Mouse (Mus musculus) midbrain, embryonic 15.5 days (tissue): ENCODE measurements at regions not wholly inside any gene's neighbourhood (a gene's known extent, or its start where the extent isn't known, plus 50 kb on each side); places are given as distances from the start of the nearest gene placed in this dataset.

ENCODE experiments used
- ATAC-seq: fragments of 200-750 bp; cut with Nextera tagmentation; replicated peaks from 2 replicates; pipeline ENCODE4 v1.8.0; 2017; ENCODE audit warnings: moderate TSS enrichment
- H3K27ac ChIP-seq: fragments of 300-500 bp; sonication (generic); 2 replicates; pipeline ENCODE4 v1.5.1; 2015; ENCODE audit warnings: mild to moderate bottlenecking, inconsistent platforms
- H3K27me3 ChIP-seq: fragments of 300-500 bp; sonication (generic); replicated peaks from 2 replicates; pipeline ENCODE4 v1.6.1; 2015; ENCODE audit warnings: inconsistent platforms
- H3K36me3 ChIP-seq: fragments of 300-500 bp; sonication (generic); replicated peaks from 2 replicates; pipeline ENCODE4 v1.6.1; 2015; ENCODE audit warnings: inconsistent platforms
- H3K4me1 ChIP-seq: fragments of 300-500 bp; sonication (generic); 2 replicates; pipeline ENCODE4 v1.6.1; 2015; ENCODE audit warnings: inconsistent platforms
- H3K4me2 ChIP-seq: fragments of 300-500 bp; sonication (generic); 2 replicates; pipeline ENCODE4 v1.6.1; 2015; ENCODE audit warnings: inconsistent platforms, mild to moderate bottlenecking, moderate library complexity
- H3K4me3 ChIP-seq: fragments of 300-500 bp; sonication (generic); 2 replicates; pipeline ENCODE4 v1.5.1; 2015; ENCODE audit warnings: mild to moderate bottlenecking, inconsistent platforms
- H3K9ac ChIP-seq: fragments of 300-500 bp; sonication (generic); 2 replicates; pipeline ENCODE4 v1.6.1; 2015; ENCODE audit warnings: mild to moderate bottlenecking, inconsistent platforms
- H3K9me3 ChIP-seq: fragments of 300-500 bp; sonication (generic); 2 replicates; pipeline ENCODE4 v1.6.1; 2016; ENCODE audit warnings: inconsistent platforms
- WGBS: fragments of 180-500 bp; shearing (Covaris S2); methylation state at CpG from one replicate; pipeline ENCODE4 v1.1.7; 2015; ENCODE audit warnings: mixed read lengths; 5-methylcytosine and 5-hydroxymethylcytosine counted together

- H3K4me3 ChIP-seq, result no peak overlapping the region
- no peak overlapping the region for H3K27ac ChIP-seq
- no peak overlapping the region for H3K4me2 ChIP-seq
- WGBS, result 80% methylated on average over 11 of the region's 11 CpGs
- no peak overlapping the region for H3K9ac ChIP-seq
- no peaks in the 10 kb centered on the region for H3K4me1 ChIP-seq
- H3K9me3 ChIP-seq, result no peaks in the 10 kb centered on the region
- 0 out of 2 replicates have a peak, but pooled peaks cover 3% of the 10 kb centered on the region for H3K27me3 ChIP-seq
- H3K36me3 ChIP-seq, result no peaks in the 10 kb centered on the region
- no peak for ATAC-seq
Measured at GRCm38 (mm10) chr2:72703238-72703637, 227.3 kb downstream of the Cdca7 start.

GRCm38 (mm10) chr2:72707676-72708659 is 232.0 kb downstream of the Cdca7 start:
- Histone ChIP-seq H3K9me3 (no peaks in the 10 kb centered on the region), H3K4me1 (no peaks in the 10 kb centered on the region), H3K36me3 (no peaks in the 10 kb centered on the region), H3K4me2 (no peak overlapping the region), H3K9ac (no peak overlapping the region), H3K27ac (no peak overlapping the region), H3K4me3 (no peak overlapping the region), H3K27me3 (0 out of 2 replicates have a peak, but pooled peaks cover 3% of the 10 kb centered on the region)
- WGBS, result 63% methylated on average over 13 of the region's 13 CpGs
- no peak for ATAC-seq

- no peaks in the 10 kb centered on the region for H3K4me1 ChIP-seq
- H3K9me3 ChIP-seq, result no peaks in the 10 kb centered on the region
- H3K27me3 ChIP-seq, result no peaks in the 10 kb centered on the region
- no peak overlapping the region for H3K27ac ChIP-seq
- 82% methylated on average over 4 of the region's 4 CpGs for WGBS
- no peak overlapping the region for H3K9ac ChIP-seq
- H3K36me3 ChIP-seq, result no peaks in the 10 kb centered on the region
- H3K4me2 ChIP-seq, result no peak overlapping the region
- no peak overlapping the region for H3K4me3 ChIP-seq
- no peak for ATAC-seq
Measured at GRCm38 (mm10) chr2:72716931-72717330, 241.0 kb downstream of the Cdca7 start.

- no peak for ATAC-seq
- Histone ChIP-seq H3K27ac (no peak overlapping the region), H3K36me3 (no peaks in the 10 kb centered on the region), H3K4me2 (no peak overlapping the region), H3K9ac (no peak overlapping the region), H3K27me3 (no peaks in the 10 kb centered on the region), H3K4me3 (no peak overlapping the region), H3K9me3 (no peaks in the 10 kb centered on the region), H3K4me1 (no peaks in the 10 kb centered on the region)
- 52% methylated on average over 3 of the region's 3 CpGs for WGBS
Measured at GRCm38 (mm10) chr2:72728699-72729098, 251.5 kb downstream of the Sp3 start.

- Histone ChIP-seq H3K4me2 (no peak overlapping the region), H3K4me1 (no peaks in the 10 kb centered on the region), H3K36me3 (no peaks in the 10 kb centered on the region), H3K4me3 (no peak overlapping the region), H3K27ac (no peak overlapping the region), H3K9ac (no peak overlapping the region), H3K27me3 (no peaks in the 10 kb centered on the region), H3K9me3 (no peaks in the 10 kb centered on the region)
- ATAC-seq, result no peak
- WGBS, result 51% methylated on average over 3 of the region's 3 CpGs
Measured at GRCm38 (mm10) chr2:72733371-72733770, 246.9 kb downstream of the Sp3 start.

GRCm38 (mm10) chr2:72735035-72735434 is 245.2 kb downstream of the Sp3 start:
- ATAC-seq, result no peak
- Histone ChIP-seq H3K9me3 (no peaks in the 10 kb centered on the region), H3K27me3 (no peaks in the 10 kb centered on the region), H3K4me1 (no peaks in the 10 kb centered on the region), H3K4me2 (no peak overlapping the region), H3K4me3 (no peak overlapping the region), H3K9ac (no peak overlapping the region), H3K27ac (no peak overlapping the region), H3K36me3 (no peaks in the 10 kb centered on the region)
- 94% methylated on average over 9 of the region's 9 CpGs for WGBS

GRCm38 (mm10) chr2:72736685-72737084 is 243.6 kb downstream of the Sp3 start:
- Histone ChIP-seq H3K27ac (no peak overlapping the region), H3K4me2 (no peak overlapping the region), H3K4me1 (0 out of 2 replicates have a peak, but pooled peaks cover 8% of the 10 kb centered on the region), H3K4me3 (no peak overlapping the region), H3K9me3 (no peaks in the 10 kb centered on the region), H3K36me3 (no peaks in the 10 kb centered on the region), H3K9ac (no peak overlapping the region), H3K27me3 (no peaks in the 10 kb centered on the region)
- WGBS, result 88% methylated on average over 3 of the region's 3 CpGs
- ATAC-seq, result no peak

- ATAC-seq, result peak; percentile 72
- Histone ChIP-seq H3K4me3 (no peak overlapping the region), H3K4me1 (0 out of 2 replicates have a peak, but pooled peaks cover 8% of the 10 kb centered on the region), H3K4me2 (peak overlapping the region; percentile 17; the same call in 1 of the 2 replicates), H3K36me3 (no peaks in the 10 kb centered on the region), H3K27me3 (no peaks in the 10 kb centered on the region), H3K9ac (no peak overlapping the region), H3K9me3 (no peaks in the 10 kb centered on the region), H3K27ac (no peak overlapping the region)
- 53% methylated on average over 22 of the region's 22 CpGs for WGBS
Measured at GRCm38 (mm10) chr2:72740391-72741361, 239.6 kb downstream of the Sp3 start.

- no peak overlapping the region for H3K27ac ChIP-seq
- no peak for ATAC-seq
- no peak overlapping the region for H3K4me3 ChIP-seq
- H3K4me1 ChIP-seq, result 0 out of 2 replicates have a peak, but pooled peaks cover 8% of the 10 kb centered on the region
- WGBS, result 89% methylated on average over 5 of the region's 5 CpGs
- no peak overlapping the region for H3K9ac ChIP-seq
- no peaks in the 10 kb centered on the region for H3K36me3 ChIP-seq
- H3K4me2 ChIP-seq, result no peak overlapping the region
- H3K27me3 ChIP-seq, result no peaks in the 10 kb centered on the region
- H3K9me3 ChIP-seq, result no peaks in the 10 kb centered on the region
Measured at GRCm38 (mm10) chr2:72741746-72742145, 238.5 kb downstream of the Sp3 start.

- Histone ChIP-seq H3K36me3 (no peaks in the 10 kb centered on the region), H3K9ac (no peak overlapping the region), H3K4me3 (no peak overlapping the region), H3K9me3 (no peaks in the 10 kb centered on the region), H3K27me3 (no peaks in the 10 kb centered on the region; the same call in 1 of the 2 replicates), H3K4me1 (0 out of 2 replicates have a peak, but pooled peaks cover 8% of the 10 kb centered on the region), H3K27ac (no peak overlapping the region), H3K4me2 (no peak overlapping the region)
- ATAC-seq, result no peak
- 83% methylated on average over 3 of the region's 3 CpGs for WGBS
Measured at GRCm38 (mm10) chr2:72743651-72744050, 236.6 kb downstream of the Sp3 start.

GRCm38 (mm10) chr2:72744901-72745300 is 235.3 kb downstream of the Sp3 start:
- Histone ChIP-seq H3K9ac (no peak overlapping the region), H3K4me2 (no peak overlapping the region), H3K27me3 (no peaks in the 10 kb centered on the region; the same call in 1 of the 2 replicates), H3K4me1 (0 out of 2 replicates have a peak, but pooled peaks cover 8% of the 10 kb centered on the region), H3K36me3 (no peaks in the 10 kb centered on the region), H3K9me3 (no peaks in the 10 kb centered on the region), H3K4me3 (no peak overlapping the region), H3K27ac (no peak overlapping the region)
- no peak for ATAC-seq
- 77% methylated on average over 4 of the region's 4 CpGs for WGBS
